Mouse (Mus musculus) hindbrain, embryonic 10.5 days (tissue): Measurements from ENCODE around the gene Atp8a2. TPM values are rescaled to one million over a fixed set of nuclear protein-coding genes. Genes with fewer than 3 reads are reported as not detected.
A peak's percentile ranks its signal among the peaks of the same experiment; 100 is the strongest.

Source experiments
- DNase-seq: peaks from one replicate; pipeline ENCODE4 v3.0.0-alpha.2; 2017; ENCODE audit warnings: low spot score
- H3K27ac ChIP-seq: fragments of 300-500 bp; sonication (generic); 2 replicates; pipeline ENCODE4 v1.5.1; 2016; ENCODE audit warnings: mild to moderate bottlenecking, moderate library complexity
- H3K27me3 ChIP-seq: fragments of 300-500 bp; sonication (generic); 2 replicates; pipeline ENCODE4 v1.6.1; 2016; ENCODE audit warnings: mild to moderate bottlenecking; ENCODE audit not compliant: poor library complexity, insufficient read depth, severe bottlenecking
- H3K36me3 ChIP-seq: fragments of 300-500 bp; sonication (generic); 2 replicates; pipeline ENCODE4 v1.6.1; 2016; ENCODE audit warnings: mild to moderate bottlenecking, moderate library complexity
- H3K4me1 ChIP-seq: fragments of 300-500 bp; sonication (generic); replicated peaks from 2 replicates; pipeline ENCODE4 v1.6.1; 2016; ENCODE audit warnings: mild to moderate bottlenecking
- H3K4me3 ChIP-seq: fragments of 300-500 bp; sonication (generic); 2 replicates; pipeline ENCODE4 v1.5.1; 2016; ENCODE audit warnings: mild to moderate bottlenecking, moderate library complexity
- H3K9me3 ChIP-seq: fragments of 300-500 bp; sonication (generic); 2 replicates; pipeline ENCODE4 v1.6.1; 2016; ENCODE audit warnings: mild to moderate bottlenecking, moderate library complexity
- WGBS: fragments of 180-500 bp; shearing (Covaris S2); methylation state at CpG from one replicate; pipeline ENCODE4 v1.1.7; 2016; 5-methylcytosine and 5-hydroxymethylcytosine counted together
- microRNA counts: library from miRNA; unstranded; fragments of <30 nt; microRNA quantifications from one replicate; lab custom pipeline; 2017
- polyA plus RNA-seq: library from polyadenylated mRNA; unstranded; fragments of >200 nt; fragmentation: Nextera tagmentation; extraction: Ambion mirVana; gene quantifications from 2 replicates; pipeline ENCODE4 v1.2.1, GENCODE M21; 2016

Gene Atp8a2
- polyA plus RNA-seq, 1 experiment from 2014 or later: 8.0 TPM

DNA sequence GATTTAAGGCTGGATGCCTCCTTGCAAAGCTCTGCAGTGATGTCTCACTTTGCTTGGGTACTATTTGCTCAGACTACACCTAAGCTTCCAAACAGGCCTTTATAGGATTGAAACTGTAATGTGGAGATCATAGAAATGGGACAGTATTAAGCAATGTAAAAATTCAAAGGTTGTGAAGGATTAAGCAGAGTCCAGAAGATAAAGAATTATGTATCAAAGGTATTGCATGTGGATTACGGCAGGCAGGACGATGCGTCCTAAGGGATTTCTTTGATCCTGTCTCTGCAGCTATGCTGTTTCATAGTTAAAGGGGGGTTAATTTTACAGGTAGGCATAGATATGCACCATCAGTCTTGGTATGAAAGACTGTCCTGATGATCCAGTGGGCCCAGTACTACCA, 604.4 kb downstream of the Atp8a2 start:
- H3K36me3 ChIP-seq: peaks cover 51% of the 10 kb centered on the region
- H3K27me3 ChIP-seq: no peaks in the 10 kb centered on the region
- H3K4me1 ChIP-seq: peaks cover 11% of the 10 kb centered on the region
- WGBS: 98% methylated on average over 3 of the region's 3 CpGs
- no peak overlapping the region for H3K27ac ChIP-seq
- no peak for DNase-seq
- no peak overlapping the region for H3K4me3 ChIP-seq
- H3K9me3 ChIP-seq: no peaks in the 10 kb centered on the region

- 74% methylated on average over 8 of the region's 8 CpGs for WGBS
- Histone ChIP-seq H3K27me3 (no peaks in the 10 kb centered on the region), H3K9me3 (no peaks in the 10 kb centered on the region), H3K36me3 (peaks cover 52% of the 10 kb centered on the region), H3K27ac (no peak overlapping the region), H3K4me1 (peaks cover 4% of the 10 kb centered on the region), H3K4me3 (no peak overlapping the region)
- DNase-seq: no peak
Observed at GRCm38 (mm10) chr14:59591901-59592300, 605.1 kb downstream of the Atp8a2 start.

- peaks cover 65% of the 10 kb centered on the region for H3K36me3 ChIP-seq
- H3K4me1 ChIP-seq: no peaks in the 10 kb centered on the region
- H3K27me3 ChIP-seq: no peaks in the 10 kb centered on the region
- WGBS: 93% methylated on average over 1 of the region's 1 CpGs
- H3K27ac ChIP-seq: no peak overlapping the region
- no peak overlapping the region for H3K4me3 ChIP-seq
- no peak for DNase-seq
- no peaks in the 10 kb centered on the region for H3K9me3 ChIP-seq
Observed at GRCm38 (mm10) chr14:59590614-59591013, 606.4 kb downstream of the Atp8a2 start.

MicroRNAs within 50 kb of the gene (microRNA counts, 519-probe panel; counts per million panel counts)
- microRNA mmu-miR-719 (lab: Ali Mortazavi, UCI): 1,255 counts per million, percentile 77 among the panel's probes with 10 or more counts

Other genes starting within 250 kb of the Atp8a2 start
- 0.05 and 0.07 TPM in 2 replicates for gene Nupl1, start 54.3 kb upstream of the Atp8a2 start, polyA plus RNA-seq
- gene Gm49336, start 54.3 kb upstream of the Atp8a2 start, polyA plus RNA-seq: 44.0 and 62.6 TPM in 2 replicates
- 32.2 and 35.9 TPM in 2 replicates for gene Mtmr6, start 68.0 kb upstream of the Atp8a2 start, polyA plus RNA-seq
- gene Amer2, start 176.1 kb upstream of the Atp8a2 start, polyA plus RNA-seq: 8.2 and 13.5 TPM in 2 replicates